Mouse (Mus musculus) liver, embryonic 12.5 days (tissue): ENCODE results near the gene Mum1. TPM values are rescaled to one million over a fixed set of nuclear protein-coding genes. Genes with fewer than 3 reads are reported as not detected.

Source experiments
- ATAC-seq: fragments of 200-750 bp; cut with Nextera tagmentation; 2 replicates; pipeline ENCODE4 v1.8.0; 2017; ENCODE audit warnings: moderate number of reproducible peaks, mild to moderate bottlenecking, moderate library complexity
- H3K27ac ChIP-seq: fragments of 300-500 bp; sonication (generic); 2 replicates; pipeline ENCODE4 v1.5.1; 2016; ENCODE audit warnings: mild to moderate bottlenecking
- H3K27me3 ChIP-seq: fragments of 300-500 bp; sonication (generic); replicated peaks from 2 replicates; pipeline ENCODE4 v1.6.1; 2016; ENCODE audit warnings: mild to moderate bottlenecking, moderate library complexity
- H3K36me3 ChIP-seq: fragments of 300-500 bp; sonication (generic); 2 replicates; pipeline ENCODE4 v1.6.1; 2016; ENCODE audit warnings: mild to moderate bottlenecking, moderate library complexity
- H3K4me1 ChIP-seq: fragments of 300-500 bp; sonication (generic); 2 replicates; pipeline ENCODE4 v1.6.1; 2016
- H3K4me2 ChIP-seq: fragments of 300-500 bp; sonication (generic); 2 replicates; pipeline ENCODE4 v1.6.1; 2016; ENCODE audit warnings: mild to moderate bottlenecking, moderate library complexity
- H3K4me3 ChIP-seq: fragments of 300-500 bp; sonication (generic); 2 replicates; pipeline ENCODE4 v1.5.1; 2016; ENCODE audit warnings: mild to moderate bottlenecking, moderate library complexity
- H3K9ac ChIP-seq: fragments of 300-500 bp; sonication (generic); 2 replicates; pipeline ENCODE4 v1.6.1; 2016; ENCODE audit warnings: mild to moderate bottlenecking, moderate library complexity
- H3K9me3 ChIP-seq: fragments of 300-500 bp; sonication (generic); replicated peaks from 2 replicates; pipeline ENCODE4 v1.6.1; 2016; ENCODE audit warnings: mild to moderate bottlenecking, moderate library complexity
- whole genome bisulfite sequencing: fragments of 180-500 bp; shearing (Covaris S2); methylation state at CpG from one replicate; pipeline ENCODE4 v1.1.7; 2016; ENCODE audit not compliant: insufficient replicate concordance; 5-methylcytosine and 5-hydroxymethylcytosine counted together
- polyA plus RNA-seq: library from polyadenylated mRNA; unstranded; fragments of >200 nt; fragmentation: Nextera tagmentation; extraction: Ambion mirVana; gene quantifications from 2 replicates; pipeline ENCODE4 v1.2.1, GENCODE M21; 2016

The Mum1 gene
- 33.5 and 35.1 TPM in 2 replicates for polyA plus RNA-seq

- peaks cover 16% of the 10 kb centered on the region; the same call in 1 of the 2 replicates for H3K27me3 ChIP-seq
- peak; percentile 99 for ATAC-seq
- H3K4me3 ChIP-seq, result peak within 1 kb of the TSS; percentile 81
- peaks cover 36% of the 10 kb centered on the region for H3K36me3 ChIP-seq
- H3K4me1 ChIP-seq, result peaks cover 29% of the 10 kb centered on the region
- H3K4me2 ChIP-seq, result peak within 1 kb of the TSS; percentile 95
- H3K9me3 ChIP-seq, result no peaks in the 10 kb centered on the region
- H3K9ac ChIP-seq, result peak within 1 kb of the TSS; percentile 94
- under 1% methylated on average over 71 of the region's 75 CpGs for WGBS
- H3K27ac ChIP-seq, result peak within 1 kb of the TSS; percentile 93
Observed at GRCm38 (mm10) chr10:80226416-80227165, at the start of gene Mum1. Gene Mum1 (plus strand): TSS chr10:80226434.

DNA sequence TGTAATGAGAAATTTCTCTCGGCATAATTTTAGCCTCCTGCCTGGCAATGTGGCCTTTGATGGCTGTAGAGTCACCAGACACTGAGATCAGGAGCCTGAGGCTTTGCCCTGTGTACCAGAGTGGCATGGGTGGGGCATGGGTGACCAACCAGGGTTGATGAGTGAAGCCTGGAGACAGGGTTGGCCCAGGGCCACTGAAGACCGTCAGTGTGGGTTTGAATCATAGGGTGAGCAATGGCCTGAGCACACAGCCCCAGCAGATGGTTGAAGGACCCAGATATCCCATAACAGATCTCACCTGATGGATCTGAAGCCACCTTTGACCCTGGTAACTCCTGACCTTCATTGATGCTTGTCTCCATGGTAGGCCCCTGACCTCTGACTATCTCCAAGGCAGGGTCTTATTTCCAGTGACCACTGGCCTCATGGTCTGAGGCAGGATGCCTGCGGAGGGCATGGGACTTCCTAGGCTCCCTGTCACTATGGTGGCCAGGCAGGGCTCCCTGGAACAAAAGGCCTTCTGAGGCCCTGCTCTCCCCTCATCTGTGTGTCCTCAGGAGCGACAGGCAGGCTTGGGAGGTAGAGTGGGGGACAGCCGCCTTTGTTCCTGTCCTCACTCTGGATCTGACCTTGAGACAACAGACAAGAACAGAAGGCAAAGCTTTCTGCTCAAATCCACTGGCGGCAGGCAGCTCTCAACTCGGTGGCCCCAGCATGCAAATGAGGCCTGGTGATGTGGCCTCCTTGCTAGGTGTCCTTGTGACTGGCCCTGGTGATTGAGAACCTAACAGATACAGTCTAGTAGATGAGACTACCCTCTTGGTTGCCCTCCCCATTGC lies 48.6 kb upstream of the Mum1 start:
- 60% methylated on average over 7 of the region's 7 CpGs for WGBS
- H3K9ac ChIP-seq, result no peak overlapping the region
- no peak for ATAC-seq

GRCm38 (mm10) chr10:80179068-80180051 lies 46.9 kb upstream of the Mum1 start, which contains the start of gene Efna2:
Gene Efna2 (plus strand): TSS chr10:80179482.
- Histone ChIP-seq H3K4me3 (peak within 1 kb of the TSS; percentile 60), H3K4me1 (peaks cover 29% of the 10 kb centered on the region), H3K4me2 (peak within 1 kb of the TSS; percentile 78), H3K9me3 (no peaks in the 10 kb centered on the region), H3K36me3 (no peaks in the 10 kb centered on the region), H3K9ac (peak within 1 kb of the TSS; percentile 62), H3K27me3 (peaks cover 77% of the 10 kb centered on the region), H3K27ac (no peak within 1 kb of the TSS)
- WGBS, result 2% methylated on average over 71 of the region's 106 CpGs
- peak; percentile 3; the same call in 1 of the 2 replicates for ATAC-seq

More for the DNA sequence above, 48.6 kb upstream of the Mum1 start:
- H3K4me1 ChIP-seq, result peaks cover 41% of the 10 kb centered on the region
- no peaks in the 10 kb centered on the region for H3K36me3 ChIP-seq
- no peaks in the 10 kb centered on the region for H3K9me3 ChIP-seq
- H3K27ac ChIP-seq, result no peak overlapping the region
- no peak overlapping the region for H3K4me2 ChIP-seq
- peaks cover 60% of the 10 kb centered on the region for H3K27me3 ChIP-seq
- no peak overlapping the region for H3K4me3 ChIP-seq

GRCm38 (mm10) chr10:80180288-80180687 lies 45.9 kb upstream of the Mum1 start:
- Histone ChIP-seq H3K4me3 (peak overlapping the region; percentile 60), H3K36me3 (no peaks in the 10 kb centered on the region), H3K27me3 (peaks cover 84% of the 10 kb centered on the region), H3K4me1 (peaks cover 20% of the 10 kb centered on the region), H3K27ac (no peak overlapping the region), H3K4me2 (peak overlapping the region; percentile 78), H3K9me3 (no peaks in the 10 kb centered on the region), H3K9ac (peak overlapping the region; percentile 62; the same call in 1 of the 2 replicates)
- 53% methylated on average over 6 of the region's 6 CpGs for WGBS
- ATAC-seq, result no peak

- peak overlapping the region; percentile 7; the same call in 1 of the 2 replicates for H3K4me2 ChIP-seq
- H3K27me3 ChIP-seq, result peaks cover 90% of the 10 kb centered on the region
- no peak for ATAC-seq
- no peak overlapping the region for H3K4me3 ChIP-seq
- peaks cover 15% of the 10 kb centered on the region for H3K4me1 ChIP-seq
- WGBS, result 53% methylated on average over 5 of the region's 5 CpGs
- H3K9me3 ChIP-seq, result no peaks in the 10 kb centered on the region
- no peak overlapping the region for H3K9ac ChIP-seq
- H3K36me3 ChIP-seq, result no peaks in the 10 kb centered on the region
- H3K27ac ChIP-seq, result no peak overlapping the region
Observed at GRCm38 (mm10) chr10:80180823-80181222, 45.4 kb upstream of the Mum1 start.

DNA sequence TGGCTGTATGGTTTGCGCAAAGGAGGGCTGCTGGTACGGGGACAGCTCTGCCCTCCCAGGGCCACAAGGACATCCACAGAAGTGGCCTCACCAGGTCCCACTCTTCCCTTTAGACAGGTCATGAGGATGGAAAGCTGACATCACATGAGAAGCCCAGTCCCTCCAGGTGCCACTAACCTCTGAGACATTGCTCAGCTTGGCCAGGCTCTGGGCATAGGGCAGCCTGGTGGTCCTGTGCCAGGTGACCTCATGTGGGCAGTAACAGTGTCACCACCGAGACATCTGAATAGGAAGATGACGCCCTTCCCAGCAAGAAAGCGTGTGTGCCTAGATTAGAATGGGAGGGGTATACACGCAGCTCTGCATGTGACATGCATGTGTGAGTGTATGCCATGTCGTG lies 43.7 kb upstream of the Mum1 start:
- no peaks in the 10 kb centered on the region for H3K36me3 ChIP-seq
- H3K9ac ChIP-seq, result no peak overlapping the region
- H3K9me3 ChIP-seq, result no peaks in the 10 kb centered on the region
- peaks cover 98% of the 10 kb centered on the region for H3K27me3 ChIP-seq
- WGBS, result 74% methylated on average over 7 of the region's 7 CpGs
- H3K4me1 ChIP-seq, result peaks cover 15% of the 10 kb centered on the region
- ATAC-seq, result no peak
- H3K4me3 ChIP-seq, result no peak overlapping the region
- H3K4me2 ChIP-seq, result no peak overlapping the region
- no peak overlapping the region for H3K27ac ChIP-seq

GRCm38 (mm10) chr10:80186649-80187048 lies 39.6 kb upstream of the Mum1 start:
- H3K9ac ChIP-seq, result no peak overlapping the region
- no peak overlapping the region for H3K4me3 ChIP-seq
- peaks cover 98% of the 10 kb centered on the region for H3K27me3 ChIP-seq
- no peaks in the 10 kb centered on the region for H3K9me3 ChIP-seq
- WGBS, result 26% methylated on average over 27 of the region's 27 CpGs
- no peaks in the 10 kb centered on the region for H3K36me3 ChIP-seq
- no peak for ATAC-seq
- H3K4me2 ChIP-seq, result no peak overlapping the region
- H3K4me1 ChIP-seq, result peaks cover 14% of the 10 kb centered on the region
- no peak overlapping the region for H3K27ac ChIP-seq

DNA sequence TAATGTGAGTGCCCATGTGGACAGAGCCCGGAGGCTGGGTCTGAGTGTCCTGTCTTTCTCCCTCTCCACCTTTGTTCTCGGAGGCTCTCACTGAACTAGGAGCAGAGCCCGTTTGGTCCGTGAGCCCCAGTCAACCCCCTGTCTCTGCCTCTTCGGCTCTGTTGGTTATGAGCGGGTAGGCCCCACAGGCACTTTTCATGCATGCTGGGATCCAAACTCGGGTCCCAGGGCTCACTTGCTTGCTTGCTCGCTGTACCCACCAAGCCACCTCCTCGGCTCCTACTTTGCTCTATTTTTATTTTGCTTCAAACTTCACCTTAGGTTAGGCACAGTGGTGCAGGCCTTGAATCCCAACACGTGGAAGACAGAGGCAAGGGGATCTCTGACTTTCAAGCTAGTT lies 38.5 kb upstream of the Mum1 start:
- Histone ChIP-seq H3K27ac (no peak overlapping the region), H3K27me3 (peaks cover 98% of the 10 kb centered on the region), H3K4me1 (peaks cover 14% of the 10 kb centered on the region), H3K4me3 (no peak overlapping the region), H3K9ac (no peak overlapping the region), H3K36me3 (no peaks in the 10 kb centered on the region), H3K9me3 (no peaks in the 10 kb centered on the region), H3K4me2 (no peak overlapping the region)
- WGBS, result 76% methylated on average over 10 of the region's 10 CpGs
- ATAC-seq, result no peak

DNA sequence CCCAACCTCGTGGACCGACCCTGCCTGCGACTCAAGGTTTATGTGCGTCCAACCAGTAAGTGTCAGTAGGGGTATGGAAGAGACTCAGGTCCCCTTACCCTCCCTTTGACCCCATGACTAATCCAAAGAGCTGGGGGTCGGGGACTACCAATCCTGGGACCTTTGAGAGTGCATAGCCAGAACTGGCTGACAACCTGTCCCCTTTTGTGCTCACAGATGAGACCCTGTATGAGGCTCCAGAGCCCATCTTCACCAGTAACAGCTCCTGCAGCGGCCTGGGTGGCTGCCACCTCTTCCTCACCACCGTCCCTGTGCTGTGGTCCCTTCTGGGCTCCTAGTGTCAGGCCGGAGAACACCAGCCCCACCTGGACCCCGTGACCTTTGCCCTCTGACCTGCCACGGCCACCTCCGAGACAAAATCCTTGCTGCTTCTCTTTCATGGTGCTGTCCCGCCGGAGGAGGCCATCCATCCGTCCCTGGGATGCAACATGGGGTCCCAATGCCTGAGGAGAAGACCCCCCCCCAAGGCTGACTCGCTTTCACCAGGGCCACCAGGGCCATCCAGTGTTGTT lies 37.7 kb upstream of the Mum1 start:
- no peak overlapping the region for H3K9ac ChIP-seq
- WGBS, result 69% methylated on average over 15 of the region's 15 CpGs
- H3K4me3 ChIP-seq, result no peak overlapping the region
- no peak for ATAC-seq
- no peak overlapping the region for H3K27ac ChIP-seq
- no peaks in the 10 kb centered on the region for H3K9me3 ChIP-seq
- H3K4me1 ChIP-seq, result peaks cover 18% of the 10 kb centered on the region
- no peaks in the 10 kb centered on the region for H3K36me3 ChIP-seq
- H3K4me2 ChIP-seq, result no peak overlapping the region
- peaks cover 98% of the 10 kb centered on the region for H3K27me3 ChIP-seq

DNA sequence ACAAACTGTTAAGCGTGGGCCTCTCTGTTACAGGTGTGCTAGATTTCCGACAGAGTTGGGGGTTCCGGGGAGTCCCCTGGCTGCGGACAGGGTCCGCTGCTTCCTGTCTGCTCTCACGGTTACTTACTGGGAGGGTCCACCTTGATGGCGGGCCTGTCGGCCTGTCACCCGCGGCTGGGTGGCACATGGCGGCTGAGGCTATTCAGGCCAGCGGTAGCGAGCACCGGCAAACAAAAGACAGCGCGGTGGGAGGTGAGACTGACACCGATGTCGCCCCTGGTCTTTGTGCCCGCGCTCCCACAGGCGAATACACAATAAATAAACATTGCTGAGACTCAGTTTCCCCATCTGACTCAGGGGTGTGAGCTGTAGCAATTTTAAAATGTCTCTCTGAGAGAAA lies 36.2 kb upstream of the Mum1 start:
- Histone ChIP-seq H3K4me1 (peaks cover 28% of the 10 kb centered on the region), H3K4me2 (peak overlapping the region; percentile 64), H3K27me3 (peaks cover 97% of the 10 kb centered on the region), H3K36me3 (no peaks in the 10 kb centered on the region), H3K27ac (no peak overlapping the region), H3K9me3 (no peaks in the 10 kb centered on the region), H3K9ac (no peak overlapping the region), H3K4me3 (peak overlapping the region; percentile 39)
- WGBS, result 5% methylated on average over 21 of the region's 21 CpGs
- no peak for ATAC-seq

- H3K4me1 ChIP-seq, result peaks cover 28% of the 10 kb centered on the region
- 1% methylated on average over 48 of the region's 48 CpGs for WGBS
- H3K36me3 ChIP-seq, result no peaks in the 10 kb centered on the region
- ATAC-seq, result no peak
- H3K4me3 ChIP-seq, result peak overlapping the region; percentile 39
- peak overlapping the region; percentile 64 for H3K4me2 ChIP-seq
- H3K9me3 ChIP-seq, result no peaks in the 10 kb centered on the region
- no peak overlapping the region for H3K27ac ChIP-seq
- H3K27me3 ChIP-seq, result peaks cover 94% of the 10 kb centered on the region
- no peak overlapping the region for H3K9ac ChIP-seq
Observed at GRCm38 (mm10) chr10:80190491-80191051, 35.7 kb upstream of the Mum1 start.
